Mouse (Mus musculus): ENCODE results near the gene Elob.
A peak's percentile ranks its signal among the peaks of the same experiment; 100 is the strongest.

Gene Elob

GRCm38 (mm10) chr17:23829064-23829619 lies at the start of gene Elob:
Gene Elob, minus strand, starts transcription at chr17:23829136.
- DNase-seq (ENCODE audit: low spot score in 2 of 2) = peak; percentile 75 to 84

- DNase-seq (ENCODE audit: low spot score in 2 of 2) = no peak
Observed at GRCm38 (mm10) chr17:23877166-23877565, 48.2 kb upstream of the Elob start.

GRCm38 (mm10) chr17:23876741-23877140 lies 47.8 kb upstream of the Elob start:
- peak in 1 of 2 experiments; percentile 20 for DNase-seq (ENCODE audit: low spot score in 2 of 2)

- peak in 1 of 2 experiments; percentile 24 for DNase-seq (ENCODE audit: low spot score in 2 of 2)
Observed at GRCm38 (mm10) chr17:23873884-23874856, 45.2 kb upstream of the Elob start.

- DNase-seq (ENCODE audit: low spot score in 2 of 2) = no peak
Observed at GRCm38 (mm10) chr17:23868513-23868912, 39.6 kb upstream of the Elob start.

GRCm38 (mm10) chr17:23867756-23868155 lies 38.8 kb upstream of the Elob start, which contains the start of gene Prss21:
Gene Prss21, plus strand, starts transcription at chr17:23868056.
- no peak for DNase-seq (ENCODE audit: low spot score in 2 of 2)

- no peak for DNase-seq (ENCODE audit: low spot score in 2 of 2)
Observed at GRCm38 (mm10) chr17:23862926-23863325, 34.0 kb upstream of the Elob start.

- no peak for DNase-seq (ENCODE audit: low spot score in 2 of 2)
Observed at GRCm38 (mm10) chr17:23857913-23858312, 29.0 kb upstream of the Elob start.

GRCm38 (mm10) chr17:23857193-23857592 lies 28.3 kb upstream of the Elob start:
- no peak for DNase-seq (ENCODE audit: low spot score in 2 of 2)

GRCm38 (mm10) chr17:23854229-23854765 lies 25.4 kb upstream of the Elob start:
- DNase-seq (ENCODE audit: low spot score in 2 of 2) = no peak

GRCm38 (mm10) chr17:23853292-23853691 lies 24.4 kb upstream of the Elob start:
- DNase-seq (ENCODE audit: low spot score in 2 of 2) = no peak

- DNase-seq (ENCODE audit: low spot score in 2 of 2) = peak in 1 of 2 experiments; percentile 54
Observed at GRCm38 (mm10) chr17:23850853-23851749, 22.2 kb upstream of the Elob start.

- DNase-seq (ENCODE audit: low spot score in 2 of 2) = no peak
Observed at GRCm38 (mm10) chr17:23850028-23850427, 21.1 kb upstream of the Elob start.

- DNase-seq (ENCODE audit: low spot score in 2 of 2) = no peak
Observed at GRCm38 (mm10) chr17:23843812-23844273, 14.9 kb upstream of the Elob start, which contains the start of the genes Prss32 and Prss41. Gene Prss32, plus strand, starts transcription at chr17:23843855. Gene Prss41, minus strand, starts transcription at chr17:23844172.

- DNase-seq (ENCODE audit: low spot score in 2 of 2) = no peak
Observed at GRCm38 (mm10) chr17:23843141-23843811, 14.3 kb upstream of the Elob start.

GRCm38 (mm10) chr17:23841145-23841544 lies 12.2 kb upstream of the Elob start:
- peak in 1 of 2 experiments; percentile 46 for DNase-seq (ENCODE audit: low spot score in 2 of 2)

- no peak for DNase-seq (ENCODE audit: low spot score in 2 of 2)
Observed at GRCm38 (mm10) chr17:23836006-23836575, 7.2 kb upstream of the Elob start, which contains the start of gene Prss33. Gene Prss33, minus strand, starts transcription at chr17:23836056.

- DNase-seq (ENCODE audit: low spot score in 2 of 2) = no peak
Observed at GRCm38 (mm10) chr17:23831201-23831600, 2.3 kb upstream of the Elob start.

- peak; percentile 57 to 70 for DNase-seq (ENCODE audit: low spot score in 2 of 2)
Observed at GRCm38 (mm10) chr17:23828271-23829001, 500 bp downstream of the Elob start.

Data from frontal cortex, postnatal 10 days (tissue).